Mouse (Mus musculus) adrenal gland, postnatal 25 days (tissue): ENCODE measurements at regions not wholly inside any gene's neighbourhood (a gene's known extent, or its start where the extent isn't known, plus 50 kb on each side); places are given as distances from the start of the nearest gene placed in this dataset.
"Not testable (repeated sequence)": the region's sequence is repeated elsewhere in the genome, so short reads cannot be mapped to it uniquely, and the experiment has no call there.

Experiments used
- DNase-seq: peaks from one replicate; pipeline ENCODE4 v3.0.0; 2021; ENCODE audit warnings: mixed read lengths
- microRNA-seq, 2 experiments: library from miRNA; unstranded; fragments of <30 nt; microRNA quantifications; one replicate each; pipeline ENCODE4 v1.2.0; 2021

DNA sequence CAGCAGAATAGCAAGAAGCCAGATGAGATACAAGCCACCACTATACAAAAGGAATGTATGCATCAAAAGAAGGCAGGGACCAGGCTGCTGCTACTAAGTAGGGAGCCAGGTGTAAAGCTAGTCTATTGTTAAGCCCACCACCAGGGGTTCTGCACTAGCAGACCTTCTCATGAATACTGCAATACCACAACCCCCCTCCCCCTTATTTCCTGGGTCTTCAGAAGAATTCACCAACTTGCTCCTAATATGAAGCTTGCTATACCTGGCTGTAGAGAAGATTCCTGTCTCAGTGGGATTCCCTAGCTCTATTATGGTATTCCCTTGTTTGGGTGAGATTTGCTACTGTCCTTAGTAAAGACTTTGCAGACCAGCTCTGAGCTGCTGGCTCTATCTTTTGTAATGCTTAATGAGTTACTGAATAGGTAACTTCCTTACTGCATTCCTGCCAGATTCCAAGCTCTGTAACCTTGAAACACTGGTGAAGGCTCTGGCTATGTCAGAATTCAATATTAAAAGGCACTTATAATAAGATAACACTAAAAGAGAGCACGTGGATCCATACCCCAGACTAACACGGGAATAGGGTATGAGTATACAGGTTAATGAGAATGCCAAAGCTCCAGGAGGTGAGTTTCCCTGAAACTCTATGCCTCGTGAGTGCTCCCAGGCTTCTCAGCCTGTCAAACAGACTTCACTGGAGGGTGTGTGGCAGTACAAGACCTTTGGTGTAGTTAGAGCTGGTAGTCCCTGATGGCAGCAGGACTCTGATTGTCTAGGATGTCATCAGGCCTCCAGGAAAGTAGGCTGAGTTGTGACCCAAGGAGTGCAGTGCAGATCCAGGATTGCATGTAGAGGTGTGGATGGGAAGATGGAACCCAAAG lies 455.5 kb downstream of the Plxdc2 start:
- DNase-seq = not testable (repeated sequence)

DNA sequence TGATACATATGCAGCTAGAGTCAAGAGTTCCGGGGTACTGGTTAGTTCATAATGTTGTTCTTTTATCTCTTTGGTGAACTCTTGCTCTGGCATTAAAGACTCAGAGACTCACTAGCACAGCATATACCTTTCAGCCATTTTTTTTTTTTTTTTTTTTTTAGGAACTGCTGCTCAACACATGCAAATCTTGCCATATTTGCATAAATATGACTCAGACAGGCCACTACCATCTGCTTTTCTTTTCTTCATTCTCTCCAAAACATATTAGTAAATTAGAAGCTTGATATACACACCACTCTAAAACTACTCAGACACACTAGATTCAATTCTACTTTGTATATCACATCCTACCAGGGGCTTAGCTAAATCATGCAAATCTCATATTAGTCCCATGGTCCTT lies 464.3 kb downstream of the Plxdc2 start:
- no peak for DNase-seq

DNA sequence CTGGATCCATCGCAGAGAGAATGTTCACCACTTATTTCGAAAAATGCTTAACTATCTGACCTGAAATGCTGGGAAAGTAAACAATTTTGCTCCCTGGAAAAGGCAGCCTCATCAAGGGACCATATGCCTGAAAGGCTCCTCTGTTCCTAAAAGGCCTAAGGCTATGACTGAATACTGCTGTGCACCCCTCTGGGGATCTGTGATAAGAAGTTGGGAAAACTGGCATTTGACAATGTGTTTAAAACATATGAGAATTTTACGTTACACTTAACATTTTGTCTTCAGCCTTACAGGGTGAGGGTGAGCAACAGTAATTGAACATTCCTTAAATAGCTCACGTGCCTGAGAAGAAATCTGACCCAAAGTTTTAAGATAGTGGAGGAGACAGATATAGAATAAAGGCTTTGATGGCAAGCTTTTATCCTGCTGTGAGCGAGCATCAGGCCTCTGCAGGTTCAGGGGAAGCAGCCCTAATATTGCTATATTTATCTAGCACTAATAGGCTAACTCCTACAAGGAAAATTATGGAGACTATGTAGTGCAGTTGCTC lies 468.7 kb downstream of the Plxdc2 start:
- no peak for DNase-seq

GRCm38 (mm10) chr2:16827266-16827665 lies 471.2 kb downstream of the Plxdc2 start:
- no peak for DNase-seq

DNA sequence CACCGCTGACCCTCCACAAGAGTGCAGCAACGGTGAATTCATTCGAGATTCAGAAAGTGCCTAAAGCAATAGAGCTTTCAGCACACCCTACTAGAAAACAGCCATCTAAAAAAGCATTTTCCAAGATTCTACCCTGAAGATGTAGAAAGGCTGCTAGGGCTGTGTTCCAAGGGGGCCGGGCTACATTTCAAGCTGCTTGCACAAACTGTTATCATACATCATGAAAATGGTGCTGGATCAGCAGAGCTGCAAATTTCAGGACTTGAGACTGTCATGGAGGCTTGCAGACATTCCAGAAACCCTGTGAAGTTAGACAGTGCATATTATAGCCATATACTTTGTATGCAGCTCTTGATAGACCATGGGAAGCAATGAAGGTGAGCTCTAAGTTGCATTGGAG lies 479.9 kb downstream of the Plxdc2 start:
- no peak for DNase-seq

DNA sequence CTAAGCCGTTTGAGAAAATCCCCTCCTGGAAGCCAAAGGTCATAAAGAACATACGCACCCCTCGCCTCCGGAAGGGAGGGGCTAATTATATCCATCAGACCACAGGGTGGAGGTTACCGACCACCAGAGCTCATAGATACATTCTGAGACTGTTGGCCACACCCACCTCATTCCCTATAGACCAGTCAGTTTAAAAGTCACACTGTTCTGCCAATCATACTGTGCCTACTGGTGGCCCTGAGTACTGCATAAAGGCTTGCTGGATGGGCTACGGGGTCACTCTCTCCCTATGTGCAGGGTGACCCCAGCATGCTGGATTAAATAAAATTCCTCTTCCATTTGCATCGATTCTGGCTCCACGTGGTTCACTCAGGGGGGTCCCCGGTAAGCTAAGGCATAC lies 482.6 kb downstream of the Plxdc2 start:
- DNase-seq = no peak

DNA sequence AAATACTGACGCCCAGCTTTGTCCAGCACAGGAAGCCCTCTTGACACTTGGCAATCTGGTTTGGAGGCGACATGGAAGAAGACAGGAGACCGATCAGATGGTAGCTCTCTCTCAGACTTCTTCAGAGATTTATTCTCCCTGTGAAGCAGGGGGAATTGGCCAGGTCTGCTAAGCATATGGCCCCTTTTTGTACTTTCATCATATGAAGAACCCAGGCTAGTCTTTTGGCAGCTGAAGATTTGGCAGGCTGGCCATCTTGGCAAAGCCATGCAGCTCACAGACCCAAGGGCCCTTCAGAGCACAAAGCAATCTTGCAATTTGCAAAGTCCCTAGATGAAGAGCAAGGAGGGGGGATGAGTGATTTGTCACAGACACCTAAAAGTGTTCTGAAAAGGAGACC lies 493.8 kb downstream of the Plxdc2 start:
- peak; percentile 33 for DNase-seq

DNA sequence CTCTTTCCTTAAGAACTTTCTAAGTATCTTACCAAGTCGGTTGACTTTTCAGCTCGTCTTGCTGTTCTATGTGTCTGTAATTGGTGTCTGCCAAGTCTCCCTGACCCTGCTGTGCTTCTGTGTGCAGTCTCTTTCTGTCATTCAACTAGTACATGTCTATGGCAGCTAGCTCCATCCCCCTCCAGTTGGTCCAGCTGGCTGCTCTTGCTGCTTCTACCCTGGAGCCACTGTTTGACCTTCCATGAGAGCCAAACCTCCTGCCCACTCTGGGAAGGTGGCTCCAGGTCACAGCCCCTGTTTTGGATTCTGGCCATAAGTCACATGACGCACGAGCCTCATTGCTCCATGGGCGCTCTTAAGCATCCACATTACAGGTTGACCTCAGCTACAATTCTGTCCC lies 504.0 kb downstream of the Plxdc2 start:
- DNase-seq = no peak

GRCm38 (mm10) chr2:16866163-16866852 lies 510.2 kb downstream of the Plxdc2 start:
- DNase-seq = no peak

DNA sequence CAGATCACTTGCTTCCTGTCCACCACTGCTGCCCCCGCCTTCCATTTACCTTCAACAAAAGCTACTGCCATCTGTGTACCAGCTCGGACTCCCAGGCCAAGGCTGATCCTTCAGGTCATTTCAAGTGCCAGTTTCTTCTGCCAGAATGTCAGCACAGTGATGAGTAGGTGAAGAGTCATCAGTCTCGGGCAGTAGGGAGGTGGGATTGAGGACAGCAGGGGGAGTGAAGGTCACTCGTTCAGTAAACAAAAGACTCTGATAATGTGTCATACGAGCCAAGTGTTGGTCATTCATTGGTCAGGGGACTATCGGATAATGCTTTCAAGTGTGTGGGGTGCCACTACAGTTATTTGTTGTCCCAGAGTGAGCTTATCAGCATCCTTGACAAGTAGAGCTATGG lies 536.3 kb downstream of the Plxdc2 start:
- peak; percentile 18 for DNase-seq

DNA sequence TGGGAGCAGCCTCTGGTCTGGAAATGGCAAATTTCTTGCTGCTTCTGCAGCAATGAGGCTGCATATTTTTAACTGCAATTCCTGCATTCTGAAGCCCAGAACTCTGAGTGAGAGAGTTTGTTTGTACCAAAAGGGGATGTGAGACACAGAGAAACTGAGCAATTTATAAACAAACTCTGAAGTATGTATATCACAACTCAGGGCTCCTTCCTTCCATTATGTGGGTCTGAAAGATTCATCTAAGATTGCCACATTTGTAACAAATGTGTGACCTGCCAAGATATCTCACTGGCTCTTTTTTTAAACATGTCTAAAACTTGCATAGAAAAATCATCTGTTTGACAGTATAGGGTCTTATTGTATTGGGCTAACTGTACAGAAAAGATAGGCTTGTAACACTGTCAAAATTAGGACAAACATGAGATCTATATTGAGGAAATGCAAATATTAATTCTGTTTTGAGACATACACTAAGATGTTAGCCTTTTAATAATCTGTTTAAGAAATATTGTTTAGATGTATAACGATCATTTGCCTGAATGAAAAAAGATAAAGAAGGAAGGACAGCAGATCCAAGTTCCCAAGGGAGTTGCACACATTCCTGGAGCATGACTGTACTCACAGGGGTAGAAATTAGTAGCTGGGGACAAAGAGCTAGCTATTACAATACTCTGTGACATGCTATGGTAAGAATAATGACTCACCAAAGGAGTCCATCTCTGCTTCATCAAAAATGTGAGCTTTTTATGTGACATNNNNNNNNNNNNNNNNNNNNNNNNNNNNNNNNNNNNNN lies 553.3 kb downstream of the Plxdc2 start:
- no peak for DNase-seq

DNA sequence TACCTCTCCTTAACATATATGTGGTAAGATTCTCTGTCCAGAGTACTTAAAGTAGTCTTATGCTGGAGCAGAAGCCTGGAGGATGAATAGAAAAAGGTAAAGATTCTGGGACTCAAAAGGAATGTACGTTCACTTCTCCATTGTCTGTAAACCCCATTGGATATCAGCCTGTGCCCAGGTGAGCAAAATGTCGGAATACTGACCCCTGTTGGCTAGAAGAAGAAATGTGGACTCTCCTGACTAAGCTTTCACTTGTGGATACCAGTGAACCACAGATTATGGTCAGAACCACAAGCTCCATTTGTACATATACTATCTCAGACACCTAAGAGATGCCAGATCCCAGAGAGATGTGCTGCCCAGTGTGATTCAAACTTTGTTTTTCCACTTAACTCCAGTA lies 558.5 kb downstream of the Plxdc2 start:
- DNase-seq = no peak

GRCm38 (mm10) chr2:16929974-16930373 lies 573.9 kb downstream of the Plxdc2 start:
- DNase-seq = no peak

DNA sequence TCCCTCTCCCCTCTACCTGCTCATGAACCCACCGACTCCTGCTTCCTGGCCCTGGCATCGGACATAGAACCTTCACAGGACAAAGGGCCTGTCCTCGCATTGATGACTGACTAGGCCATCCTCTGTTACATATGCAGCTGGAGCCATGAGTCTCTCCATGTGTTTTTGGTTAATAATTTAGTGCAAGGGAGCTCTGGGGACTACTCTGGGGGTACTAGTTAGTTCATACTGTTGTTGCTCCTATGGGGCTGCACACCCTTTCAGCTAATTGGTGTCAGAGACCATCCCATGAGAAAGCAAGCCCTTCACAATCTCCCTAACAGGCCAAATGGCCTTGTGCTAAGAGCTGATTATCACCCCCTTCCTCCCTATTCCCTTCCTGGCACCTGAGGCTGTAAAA lies 603.3 kb downstream of the Plxdc2 start:
- no peak for DNase-seq

- no peak for DNase-seq
Observed at GRCm38 (mm10) chr2:16977380-16977779, 621.3 kb downstream of the Plxdc2 start.

GRCm38 (mm10) chr2:16982823-16983222 lies 626.7 kb downstream of the Plxdc2 start:
- no peak for DNase-seq

GRCm38 (mm10) chr2:16983583-16984221 lies 627.6 kb downstream of the Plxdc2 start:
- no peak for DNase-seq

Small RNA genes lying in the stretch of these regions (microRNA-seq; reads per million reads assigned to microRNA genes)
- gene Gm24933 = 0 reads per million in 2 experiments
